Comparison of ENCODE assay signal across 8 mouse cellular contexts in genomic region chr10:13966830-13967450, GRCm38 (mm10). TPM values are rescaled to one million over a fixed set of nuclear protein-coding genes. Genes with fewer than 3 reads are reported as not detected.
DNase-seq lines count a peak whose midpoint lies in the region; ATAC-seq lines count a peak whose summit lies in the region.

No protein-coding gene starts in this region.

- H3K4me3 ChIP-seq in intestine, embryonic 14.5 days (ENCODE audit: low read depth, low read length), result peak overlapping the region; percentile 84
- peak overlapping the region; percentile 72 for H3K4me3 ChIP-seq in midbrain, embryonic 11.5 days (ENCODE audit: low read depth, low read length)

- no peaks in the 10 kb centered on the region; the same call in 1 of the 2 replicates for H3K27me3 ChIP-seq in intestine, embryonic 14.5 days (replicated peaks; ENCODE audit: control insufficient read depth, insufficient read depth, low read length)
- H3K27me3 ChIP-seq in midbrain, embryonic 11.5 days (ENCODE audit: control insufficient read depth, insufficient read depth, low read length), result no peaks in the 10 kb centered on the region

- H3K4me1 ChIP-seq in intestine, embryonic 14.5 days (replicated peaks; ENCODE audit: control insufficient read depth, insufficient read depth, low read length), result 0 out of 2 replicates have a peak, but pooled peaks cover 4% of the 10 kb centered on the region
- peaks cover 3% of the 10 kb centered on the region; the same call in 1 of the 2 replicates for H3K4me1 ChIP-seq in midbrain, embryonic 11.5 days (ENCODE audit: control insufficient read depth, insufficient read depth, low read length)

- H3K36me3 ChIP-seq in intestine, embryonic 14.5 days (ENCODE audit: control insufficient read depth, insufficient read depth, low read length), result no peaks in the 10 kb centered on the region
- no peaks in the 10 kb centered on the region for H3K36me3 ChIP-seq in midbrain, embryonic 11.5 days (ENCODE audit: control insufficient read depth, insufficient read depth, low read length)

- intact Hi-C loops in left cerebral cortex, postnatal 25 days (cut with DNase I), result loop anchor here (2.0 to 5.0 kb wide), 7 partner anchors 80 to 424 kb away; no protein-coding TSS in a partner anchor

- H3K27ac ChIP-seq in intestine, embryonic 14.5 days (ENCODE audit: low read depth), result peak overlapping the region; percentile 97
- H3K27ac ChIP-seq in midbrain, embryonic 11.5 days (ENCODE audit: low read depth, low read length), result peak overlapping the region; percentile 93

- ATAC-seq in cerebellum, adult (ENCODE audit: insufficient number of reproducible peaks, low FRiP score, low TSS enrichment), result no peak
- ATAC-seq in intestine, embryonic 14.5 days (replicated peaks; ENCODE audit: low FRiP score, low TSS enrichment, low read depth), result peak; percentile 43
- peak; percentile 69 for ATAC-seq in midbrain, embryonic 11.5 days (ENCODE audit: low FRiP score)

- H3K4me2 ChIP-seq in intestine, embryonic 14.5 days (ENCODE audit: low read length), result peak overlapping the region; percentile 95
- peak overlapping the region; percentile 82 for H3K4me2 ChIP-seq in midbrain, embryonic 11.5 days

- peak overlapping the region; percentile 88 for H3K9ac ChIP-seq in intestine, embryonic 14.5 days (ENCODE audit: low read length)
- H3K9ac ChIP-seq in midbrain, embryonic 11.5 days (ENCODE audit: low read length), result peak overlapping the region; percentile 91

- DNase-seq in cerebellum, adult 11 months, result peak; percentile 60
- DNase-seq in cerebellum, postnatal 25 days, result peak; percentile 76 to 84
- DNase-seq in gastrocnemius, postnatal 25 days, result peak; percentile 73
- DNase-seq in intestine, embryonic 14.5 days (ENCODE audit: low spot score), result no peak
- DNase-seq in left cerebral cortex, postnatal 25 days (ENCODE audit: low spot score in 2 of 2), result peak; percentile 53 to 78
- DNase-seq in midbrain, embryonic 11.5 days (ENCODE audit: low spot score, missing footprints), result no peak
- peak; percentile 26 to 40 for DNase-seq in spleen, postnatal 14 days (ENCODE audit: low spot score in 2 of 2)

- H3K9me3 ChIP-seq in intestine, embryonic 14.5 days (ENCODE audit: control insufficient read depth, low read length), result no peaks in the 10 kb centered on the region
- no peaks in the 10 kb centered on the region for H3K9me3 ChIP-seq in midbrain, embryonic 11.5 days (ENCODE audit: control insufficient read depth, low read length)

- WGBS in intestine, embryonic 14.5 days, result under 1% methylated on average over 53 of the region's 66 CpGs
- under 1% methylated on average over 41 of the region's 66 CpGs for WGBS in midbrain, embryonic 11.5 days

RNA-seq across cellular contexts. Expression of gene Hivep2, which starts 1.1 kb away (rescaled TPM):
- total RNA-seq in gastrocnemius, postnatal 25 days (2021), result 10 to 100 TPM; 32.0 to 41.5 TPM
- polyA plus RNA-seq in intestine, embryonic 14.5 days (2014; fragmentation: Nextera tagmentation; extraction: Ambion mirVana), result 7.1 and 7.2 TPM in 2 replicates
- 100 to 1,000 TPM; 250 to 277 TPM for total RNA-seq in left cerebral cortex, postnatal 25 days (2021)
- 5.4 and 6.5 TPM in 2 replicates for polyA plus RNA-seq in midbrain, embryonic 11.5 days (2014; fragmentation: Nextera tagmentation; extraction: Ambion mirVana)

Comparison
In these comparisons a context has a peak if more than half of its experiments do, and no peak if none do; other contexts are left out.
1. DNase-seq: peak in cerebellum, adult 11 months (single experiment), cerebellum, postnatal 25 days (2 of 2), gastrocnemius, postnatal 25 days (single experiment), left cerebral cortex, postnatal 25 days (2 of 2) and spleen, postnatal 14 days (2 of 2); none in intestine, embryonic 14.5 days (single experiment) and midbrain, embryonic 11.5 days (single experiment).
2. RNA of gene Hivep2, which starts 1.1 kb away (total RNA-seq): 250 to 277 TPM in left cerebral cortex, postnatal 25 days; 32.0 to 41.5 TPM in gastrocnemius, postnatal 25 days; every median in the first group is over 4 times any median in the second.